Mouse (Mus musculus): Measurements from ENCODE around the gene Pdxp. TPM values are rescaled to one million over a fixed set of nuclear protein-coding genes. Genes with fewer than 3 reads are reported as not detected.

The Pdxp gene
- polyA plus RNA-seq, 1 experiment, result 1.9 TPM

- TF ChIP-seq CTCF (conservative IDR thresholded peaks at IDR 0.05; ENCODE audit: insufficient read depth, insufficient read length, low read depth, low read length) (0 out of 2 replicates have a peak, but pooled peaks have one; percentile 5), POLR2A (IDR thresholded peaks at IDR 0.05; ENCODE audit: low read depth, low read length) (peak; percentile 20)
- H3K27ac ChIP-seq (ENCODE audit: insufficient read depth, low read depth, low read length), result peak within 1 kb of the TSS; percentile 37; the same call in 1 of the 2 replicates
- WGBS, result under 1% methylated on average over 42 of the region's 42 CpGs
- peak; percentile 93 for DNase-seq
- peak within 1 kb of the TSS; percentile 83 for H3K4me3 ChIP-seq (ENCODE audit: insufficient read depth, low read depth, low read length)
- 0 out of 2 replicates have a peak, but pooled peaks cover 4% of the 10 kb centered on the region for H3K4me1 ChIP-seq (ENCODE audit: control insufficient read depth, insufficient read depth, low read length)
- no peaks in the 10 kb centered on the region for H3K27me3 ChIP-seq (replicated peaks; ENCODE audit: control insufficient read depth, insufficient read depth, low read length)
- no peaks in the 10 kb centered on the region for H3K36me3 ChIP-seq (ENCODE audit: control insufficient read depth, insufficient read depth, low read length)
Observed at GRCm38 (mm10) chr15:78934784-78935320, 21.1 kb downstream of the Pdxp start, which contains the start of gene Nol12. TSS of gene Nol12 (plus strand) at chr15:78934933.

GRCm38 (mm10) chr15:78936403-78936802, 22.7 kb downstream of the Pdxp start:
- TF ChIP-seq CTCF (conservative IDR thresholded peaks at IDR 0.05; ENCODE audit: insufficient read depth, insufficient read length, low read depth, low read length), result no peak
- no peak for TF ChIP-seq POLR2A (IDR thresholded peaks at IDR 0.05; ENCODE audit: low read depth, low read length)
- Histone ChIP-seq H3K4me1 (ENCODE audit: control insufficient read depth, insufficient read depth, low read length) (0 out of 2 replicates have a peak, but pooled peaks cover 4% of the 10 kb centered on the region), H3K4me3 (ENCODE audit: insufficient read depth, low read depth, low read length) (no peak overlapping the region), H3K27me3 (replicated peaks; ENCODE audit: control insufficient read depth, insufficient read depth, low read length) (no peaks in the 10 kb centered on the region), H3K27ac (ENCODE audit: insufficient read depth, low read depth, low read length) (no peak overlapping the region), H3K36me3 (ENCODE audit: control insufficient read depth, insufficient read depth, low read length) (no peaks in the 10 kb centered on the region)
- WGBS, result 89% methylated on average over 12 of the region's 12 CpGs
- DNase-seq, result no peak

- no peaks in the 10 kb centered on the region for H3K27me3 ChIP-seq (replicated peaks; ENCODE audit: control insufficient read depth, insufficient read depth, low read length)
- no peaks in the 10 kb centered on the region for H3K36me3 ChIP-seq (ENCODE audit: control insufficient read depth, insufficient read depth, low read length)
- whole genome bisulfite sequencing, result 95% methylated on average over 10 of the region's 10 CpGs
- H3K27ac ChIP-seq (ENCODE audit: insufficient read depth, low read depth, low read length), result no peak overlapping the region
- TF ChIP-seq CTCF (conservative IDR thresholded peaks at IDR 0.05; ENCODE audit: insufficient read depth, insufficient read length, low read depth, low read length), result no peak
- no peak for TF ChIP-seq POLR2A (IDR thresholded peaks at IDR 0.05; ENCODE audit: low read depth, low read length)
- no peak for DNase-seq
- 0 out of 2 replicates have a peak, but pooled peaks cover 4% of the 10 kb centered on the region for H3K4me1 ChIP-seq (ENCODE audit: control insufficient read depth, insufficient read depth, low read length)
- H3K4me3 ChIP-seq (ENCODE audit: insufficient read depth, low read depth, low read length), result no peak overlapping the region
Observed at GRCm38 (mm10) chr15:78937311-78937710, 23.6 kb downstream of the Pdxp start.

DNA sequence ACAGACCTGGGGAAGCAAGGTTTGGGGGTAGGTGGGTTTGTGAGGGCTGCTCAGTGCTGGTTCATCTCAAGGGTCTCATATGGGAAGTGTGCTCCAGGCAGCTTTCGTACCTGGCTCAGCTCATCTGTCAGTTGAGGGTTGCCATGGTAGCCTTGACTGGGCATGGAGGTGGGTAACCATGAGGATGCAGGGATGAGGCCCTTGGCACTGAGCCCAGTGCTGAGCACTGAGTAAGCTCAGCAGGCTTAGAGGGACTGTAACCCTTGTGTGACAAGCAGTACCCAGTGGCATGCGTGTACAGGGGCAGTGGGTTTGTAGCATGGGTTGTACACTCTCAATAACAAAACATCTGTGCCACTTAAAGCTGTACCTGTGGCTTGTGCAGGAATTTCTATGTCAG, 24.2 kb downstream of the Pdxp start:
- Histone ChIP-seq H3K4me3 (ENCODE audit: insufficient read depth, low read depth, low read length) (no peak overlapping the region), H3K4me1 (ENCODE audit: control insufficient read depth, insufficient read depth, low read length) (0 out of 2 replicates have a peak, but pooled peaks cover 4% of the 10 kb centered on the region), H3K36me3 (ENCODE audit: control insufficient read depth, insufficient read depth, low read length) (no peaks in the 10 kb centered on the region), H3K27me3 (replicated peaks; ENCODE audit: control insufficient read depth, insufficient read depth, low read length) (no peaks in the 10 kb centered on the region), H3K27ac (ENCODE audit: insufficient read depth, low read depth, low read length) (no peak overlapping the region)
- TF ChIP-seq CTCF (conservative IDR thresholded peaks at IDR 0.05; ENCODE audit: insufficient read depth, insufficient read length, low read depth, low read length), result no peak
- TF ChIP-seq POLR2A (IDR thresholded peaks at IDR 0.05; ENCODE audit: low read depth, low read length), result no peak
- no peak for DNase-seq
- 85% methylated on average over 2 of the region's 2 CpGs for WGBS

GRCm38 (mm10) chr15:78940325-78940724, 26.6 kb downstream of the Pdxp start:
- 90% methylated on average over 13 of the region's 13 CpGs for WGBS
- Histone ChIP-seq H3K4me1 (ENCODE audit: control insufficient read depth, insufficient read depth, low read length) (0 out of 2 replicates have a peak, but pooled peaks cover 4% of the 10 kb centered on the region), H3K27me3 (replicated peaks; ENCODE audit: control insufficient read depth, insufficient read depth, low read length) (no peaks in the 10 kb centered on the region), H3K4me3 (ENCODE audit: insufficient read depth, low read depth, low read length) (no peak overlapping the region), H3K27ac (ENCODE audit: insufficient read depth, low read depth, low read length) (no peak overlapping the region), H3K36me3 (ENCODE audit: control insufficient read depth, insufficient read depth, low read length) (no peaks in the 10 kb centered on the region)
- DNase-seq, result no peak
- TF ChIP-seq CTCF (conservative IDR thresholded peaks at IDR 0.05; ENCODE audit: insufficient read depth, insufficient read length, low read depth, low read length) (no peak), POLR2A (IDR thresholded peaks at IDR 0.05; ENCODE audit: low read depth, low read length) (no peak)

DNA sequence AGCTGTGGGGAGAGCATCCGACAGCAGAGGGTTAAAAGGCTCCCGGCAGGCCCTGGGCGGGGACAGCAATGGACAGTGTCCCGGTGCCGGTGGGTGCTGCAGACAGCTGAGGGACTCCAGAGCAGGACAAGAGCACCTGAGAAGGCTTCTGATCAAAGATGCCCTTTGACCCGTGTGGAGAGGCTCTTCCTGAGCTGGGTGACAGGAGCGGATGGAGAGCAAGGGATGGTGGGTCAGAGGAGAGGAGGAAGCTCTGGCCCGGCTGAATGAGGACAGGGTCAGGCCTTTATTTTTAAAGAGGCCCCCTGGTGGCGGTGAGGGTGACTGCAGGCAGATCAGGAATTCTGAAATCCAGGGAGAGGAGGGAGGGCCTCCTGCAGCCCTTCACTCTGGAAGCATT, 28.9 kb downstream of the Pdxp start:
- DNase-seq, result peak; percentile 85
- no peak overlapping the region for H3K27ac ChIP-seq (ENCODE audit: insufficient read depth, low read depth, low read length)
- 5% methylated on average over 9 of the region's 9 CpGs for WGBS

DNA sequence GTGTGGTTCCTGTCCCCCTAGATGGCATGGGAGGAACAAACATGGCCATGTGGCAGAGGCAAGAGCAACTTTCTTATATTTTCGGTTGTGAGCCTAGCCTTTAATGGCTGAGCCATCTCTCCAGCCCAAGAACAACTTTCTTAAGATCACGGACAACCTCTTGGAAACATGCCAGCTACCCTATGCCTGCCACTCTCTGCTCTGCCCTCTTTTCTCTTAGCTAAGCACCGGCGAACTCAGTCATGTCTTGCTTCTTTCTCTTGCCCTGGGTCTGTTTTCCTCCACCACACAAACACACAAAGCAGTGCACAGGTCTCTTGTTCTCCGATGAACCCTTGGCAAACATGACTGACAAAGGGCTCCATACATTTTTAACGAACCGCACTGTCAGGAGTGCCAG, 32.5 kb downstream of the Pdxp start:
- WGBS, result 65% methylated on average over 7 of the region's 7 CpGs
- DNase-seq, result no peak
- no peaks in the 10 kb centered on the region for H3K4me1 ChIP-seq (ENCODE audit: control insufficient read depth, insufficient read depth, low read length)

More for the DNA sequence above, 28.9 kb downstream of the Pdxp start:
- Histone ChIP-seq H3K4me3 (ENCODE audit: insufficient read depth, low read depth, low read length) (peak overlapping the region; percentile 52; the same call in 1 of the 2 replicates), H3K27me3 (replicated peaks; ENCODE audit: control insufficient read depth, insufficient read depth, low read length) (no peaks in the 10 kb centered on the region), H3K36me3 (ENCODE audit: control insufficient read depth, insufficient read depth, low read length) (no peaks in the 10 kb centered on the region), H3K4me1 (ENCODE audit: control insufficient read depth, insufficient read depth, low read length) (no peaks in the 10 kb centered on the region)
- TF ChIP-seq CTCF (conservative IDR thresholded peaks at IDR 0.05; ENCODE audit: insufficient read depth, insufficient read length, low read depth, low read length) (peak; percentile 73), POLR2A (IDR thresholded peaks at IDR 0.05; ENCODE audit: low read depth, low read length) (no peak)

More for the DNA sequence above, 32.5 kb downstream of the Pdxp start:
- no peak overlapping the region for H3K27ac ChIP-seq (ENCODE audit: insufficient read depth, low read depth, low read length)
- no peak overlapping the region for H3K4me3 ChIP-seq (ENCODE audit: insufficient read depth, low read depth, low read length)
- H3K27me3 ChIP-seq (replicated peaks; ENCODE audit: control insufficient read depth, insufficient read depth, low read length), result no peaks in the 10 kb centered on the region
- TF ChIP-seq CTCF (conservative IDR thresholded peaks at IDR 0.05; ENCODE audit: insufficient read depth, insufficient read length, low read depth, low read length) (no peak), POLR2A (IDR thresholded peaks at IDR 0.05; ENCODE audit: low read depth, low read length) (no peak)
- H3K36me3 ChIP-seq (ENCODE audit: control insufficient read depth, insufficient read depth, low read length), result no peaks in the 10 kb centered on the region
